Mouse (Mus musculus) neural tube, embryonic 13.5 days (tissue): ENCODE results near the gene Dscam. TPM values are rescaled to one million over a fixed set of nuclear protein-coding genes. Genes with fewer than 3 reads are reported as not detected.

Experiments used
- ATAC-seq: fragments of 200-750 bp; cut with Nextera tagmentation; 2 replicates; pipeline ENCODE4 v1.8.0; 2017; ENCODE audit warnings: low read depth, mild to moderate bottlenecking, moderate TSS enrichment, moderate library complexity
- H3K27ac ChIP-seq: fragments of 300-500 bp; sonication (generic); replicated peaks from 2 replicates; pipeline ENCODE4 v1.5.1; 2015; ENCODE audit warnings: moderate library complexity, mild to moderate bottlenecking, inconsistent platforms
- H3K27me3 ChIP-seq: fragments of 300-500 bp; sonication (generic); 2 replicates; pipeline ENCODE4 v1.6.1; 2015; ENCODE audit warnings: mild to moderate bottlenecking, inconsistent platforms
- H3K36me3 ChIP-seq: fragments of 300-500 bp; sonication (generic); 2 replicates; pipeline ENCODE4 v1.6.1; 2015; ENCODE audit warnings: mild to moderate bottlenecking, inconsistent platforms
- H3K4me1 ChIP-seq: fragments of 300-500 bp; sonication (generic); replicated peaks from 2 replicates; pipeline ENCODE4 v1.6.1; 2015; ENCODE audit warnings: inconsistent platforms
- H3K4me2 ChIP-seq: fragments of 300-500 bp; sonication (generic); 2 replicates; pipeline ENCODE4 v1.6.1; 2015; ENCODE audit warnings: inconsistent platforms, mild to moderate bottlenecking, moderate library complexity
- H3K4me3 ChIP-seq: fragments of 300-500 bp; sonication (generic); 2 replicates; pipeline ENCODE4 v1.5.1; 2015; ENCODE audit warnings: mild to moderate bottlenecking, inconsistent platforms
- H3K9ac ChIP-seq: fragments of 300-500 bp; sonication (generic); 2 replicates; pipeline ENCODE4 v1.6.1; 2015; ENCODE audit warnings: moderate library complexity, mild to moderate bottlenecking, inconsistent platforms
- H3K9me3 ChIP-seq: fragments of 300-500 bp; sonication (generic); 2 replicates; pipeline ENCODE4 v1.6.1; 2016; ENCODE audit warnings: inconsistent platforms
- WGBS: fragments of 180-500 bp; shearing (Covaris S2); methylation state at CpG from one replicate; pipeline ENCODE4 v1.1.7; 2015; 5-methylcytosine and 5-hydroxymethylcytosine counted together
- polyA plus RNA-seq: library from polyadenylated mRNA; unstranded; fragments of >200 nt; fragmentation: Nextera tagmentation; extraction: Ambion mirVana; gene quantifications from 2 replicates; pipeline ENCODE4 v1.2.1, GENCODE M21; 2015

The Dscam gene
- polyA plus RNA-seq, 1 experiment from 2014 or later = 6.7 TPM

GRCm38 (mm10) chr16:96779021-96779420 is 391.5 kb downstream of the Dscam start:
- 38% methylated on average over 5 of the region's 5 CpGs for WGBS
- no peaks in the 10 kb centered on the region for H3K36me3 ChIP-seq

GRCm38 (mm10) chr16:96774245-96774644 is 396.3 kb downstream of the Dscam start:
- no peak for ATAC-seq
- no peak overlapping the region for H3K9ac ChIP-seq

More at GRCm38 (mm10) chr16:96779021-96779420, 391.5 kb downstream of the Dscam start:
- H3K4me2 ChIP-seq = no peak overlapping the region
- H3K9ac ChIP-seq = no peak overlapping the region
- no peaks in the 10 kb centered on the region for H3K9me3 ChIP-seq
- ATAC-seq = no peak
- H3K27ac ChIP-seq = no peak overlapping the region
- no peak overlapping the region for H3K4me3 ChIP-seq
- H3K4me1 ChIP-seq = no peaks in the 10 kb centered on the region
- H3K27me3 ChIP-seq = no peaks in the 10 kb centered on the region

GRCm38 (mm10) chr16:96767985-96768384 is 402.6 kb downstream of the Dscam start:
- Histone ChIP-seq H3K27me3 (no peaks in the 10 kb centered on the region), H3K27ac (peak overlapping the region; percentile 83), H3K4me1 (peaks cover 15% of the 10 kb centered on the region), H3K9ac (no peak overlapping the region), H3K4me2 (no peak overlapping the region), H3K36me3 (no peaks in the 10 kb centered on the region), H3K4me3 (no peak overlapping the region), H3K9me3 (no peaks in the 10 kb centered on the region)
- WGBS = 61% methylated on average over 3 of the region's 3 CpGs
- 0 out of 2 replicates have a peak, but pooled peaks have one; percentile 40 for ATAC-seq

More at GRCm38 (mm10) chr16:96774245-96774644, 396.3 kb downstream of the Dscam start:
- Histone ChIP-seq H3K27me3 (no peaks in the 10 kb centered on the region), H3K27ac (no peak overlapping the region), H3K4me2 (no peak overlapping the region), H3K36me3 (no peaks in the 10 kb centered on the region), H3K4me1 (no peaks in the 10 kb centered on the region), H3K9me3 (no peaks in the 10 kb centered on the region), H3K4me3 (no peak overlapping the region)
- 88% methylated on average over 1 of the region's 1 CpGs for WGBS

- Histone ChIP-seq H3K36me3 (no peaks in the 10 kb centered on the region), H3K9ac (no peak overlapping the region), H3K4me3 (no peak overlapping the region), H3K27me3 (no peaks in the 10 kb centered on the region), H3K4me1 (peaks cover 15% of the 10 kb centered on the region), H3K4me2 (no peak overlapping the region), H3K27ac (peak overlapping the region; percentile 83), H3K9me3 (no peaks in the 10 kb centered on the region)
- 0 out of 2 replicates have a peak, but pooled peaks have one; percentile 59 for ATAC-seq
- WGBS = 35% methylated on average over 4 of the region's 4 CpGs
These were observed 403.0 kb downstream of the Dscam start for GRCm38 (mm10) chr16:96767508-96767907.

GRCm38 (mm10) chr16:96761225-96761624 is 409.3 kb downstream of the Dscam start:
- Histone ChIP-seq H3K4me2 (no peak overlapping the region), H3K27ac (peak overlapping the region; percentile 84), H3K9me3 (no peaks in the 10 kb centered on the region), H3K4me3 (no peak overlapping the region), H3K36me3 (no peaks in the 10 kb centered on the region), H3K27me3 (no peaks in the 10 kb centered on the region), H3K9ac (no peak overlapping the region), H3K4me1 (peaks cover 42% of the 10 kb centered on the region)
- ATAC-seq = peak; percentile 11; the same call in 1 of the 2 replicates
- 27% methylated on average over 12 of the region's 12 CpGs for WGBS

GRCm38 (mm10) chr16:96759081-96759603 is 411.4 kb downstream of the Dscam start:
- H3K4me2 ChIP-seq = no peak overlapping the region
- H3K27ac ChIP-seq = peak overlapping the region; percentile 87
- H3K9ac ChIP-seq = no peak overlapping the region
- no peak for ATAC-seq
- H3K36me3 ChIP-seq = no peaks in the 10 kb centered on the region
- H3K27me3 ChIP-seq = no peaks in the 10 kb centered on the region
- H3K9me3 ChIP-seq = no peaks in the 10 kb centered on the region
- 45% methylated on average over 5 of the region's 5 CpGs for WGBS
- no peak overlapping the region for H3K4me3 ChIP-seq
- H3K4me1 ChIP-seq = peaks cover 55% of the 10 kb centered on the region

- Histone ChIP-seq H3K27ac (peak overlapping the region; percentile 87), H3K27me3 (no peaks in the 10 kb centered on the region), H3K9me3 (no peaks in the 10 kb centered on the region), H3K36me3 (no peaks in the 10 kb centered on the region), H3K9ac (0 out of 2 replicates have a peak overlapping the region, but pooled peaks have one; percentile 26), H3K4me1 (peaks cover 62% of the 10 kb centered on the region), H3K4me3 (no peak overlapping the region), H3K4me2 (no peak overlapping the region)
- 60% methylated on average over 3 of the region's 3 CpGs for WGBS
- ATAC-seq = no peak
These were observed 412.2 kb downstream of the Dscam start for GRCm38 (mm10) chr16:96758381-96758780.

GRCm38 (mm10) chr16:96757588-96758313 is 412.8 kb downstream of the Dscam start:
- ATAC-seq = peak; percentile 29; the same call in 1 of the 2 replicates
- Histone ChIP-seq H3K4me2 (peak overlapping the region; percentile 34), H3K9me3 (no peaks in the 10 kb centered on the region), H3K4me1 (peaks cover 64% of the 10 kb centered on the region), H3K27ac (peak overlapping the region; percentile 87), H3K27me3 (no peaks in the 10 kb centered on the region), H3K9ac (peak overlapping the region; percentile 38), H3K36me3 (no peaks in the 10 kb centered on the region), H3K4me3 (no peak overlapping the region)
- 6% methylated on average over 9 of the region's 9 CpGs for WGBS

- Histone ChIP-seq H3K4me1 (peaks cover 63% of the 10 kb centered on the region), H3K36me3 (no peaks in the 10 kb centered on the region), H3K9me3 (no peaks in the 10 kb centered on the region), H3K27ac (peak overlapping the region; percentile 87), H3K27me3 (no peaks in the 10 kb centered on the region), H3K9ac (0 out of 2 replicates have a peak overlapping the region, but pooled peaks have one; percentile 38), H3K4me3 (no peak overlapping the region), H3K4me2 (peak overlapping the region; percentile 34)
- peak; percentile 74 for ATAC-seq
- 6% methylated on average over 7 of the region's 7 CpGs for WGBS
These were observed 413.6 kb downstream of the Dscam start for GRCm38 (mm10) chr16:96756994-96757393.

GRCm38 (mm10) chr16:96754971-96755504 is 415.5 kb downstream of the Dscam start:
- WGBS = 66% methylated on average over 6 of the region's 6 CpGs
- H3K9ac ChIP-seq = no peak overlapping the region
- H3K36me3 ChIP-seq = no peaks in the 10 kb centered on the region
- no peak overlapping the region for H3K4me2 ChIP-seq
- H3K4me1 ChIP-seq = peaks cover 53% of the 10 kb centered on the region
- peak overlapping the region; percentile 46; the same call in 1 of the 2 replicates for H3K27ac ChIP-seq
- no peak for ATAC-seq
- no peak overlapping the region for H3K4me3 ChIP-seq
- H3K27me3 ChIP-seq = no peaks in the 10 kb centered on the region
- no peaks in the 10 kb centered on the region for H3K9me3 ChIP-seq

- Histone ChIP-seq H3K4me2 (no peak overlapping the region), H3K9ac (no peak overlapping the region), H3K9me3 (no peaks in the 10 kb centered on the region), H3K27me3 (no peaks in the 10 kb centered on the region), H3K27ac (peak overlapping the region; percentile 46; the same call in 1 of the 2 replicates), H3K36me3 (no peaks in the 10 kb centered on the region), H3K4me1 (peaks cover 53% of the 10 kb centered on the region), H3K4me3 (no peak overlapping the region)
- no peak for ATAC-seq
- 50% methylated on average over 6 of the region's 6 CpGs for WGBS
These were observed 416.2 kb downstream of the Dscam start for GRCm38 (mm10) chr16:96754381-96754780.

- Histone ChIP-seq H3K36me3 (no peaks in the 10 kb centered on the region), H3K27me3 (no peaks in the 10 kb centered on the region), H3K4me3 (no peak overlapping the region), H3K4me1 (peaks cover 48% of the 10 kb centered on the region), H3K9ac (no peak overlapping the region), H3K27ac (peak overlapping the region; percentile 46; the same call in 1 of the 2 replicates), H3K4me2 (no peak overlapping the region), H3K9me3 (no peaks in the 10 kb centered on the region)
- ATAC-seq = no peak
- 37% methylated on average over 4 of the region's 4 CpGs for WGBS
These were observed 416.8 kb downstream of the Dscam start for GRCm38 (mm10) chr16:96753781-96754173.
